Mouse (Mus musculus) heart, embryonic 12.5 days (tissue): ENCODE measurements around the gene Hsdl1. TPM values are rescaled to one million over a fixed set of nuclear protein-coding genes. Genes with fewer than 3 reads are reported as not detected.
A peak's percentile ranks its signal among the peaks of the same experiment; 100 is the strongest.

Experiments used
- ATAC-seq: fragments of 200-750 bp; cut with Nextera tagmentation; 2 replicates; pipeline ENCODE4 v1.8.0; 2017; ENCODE audit warnings: moderate TSS enrichment, moderate library complexity; ENCODE audit not compliant: insufficient number of reproducible peaks, low FRiP score
- H3K27ac ChIP-seq: fragments of 300-500 bp; sonication (generic); 2 replicates; pipeline ENCODE4 v1.5.1; 2016; ENCODE audit warnings: mild to moderate bottlenecking, moderate library complexity; ENCODE audit not compliant: poor library complexity, severe bottlenecking
- H3K27me3 ChIP-seq: fragments of 300-500 bp; sonication (generic); replicated peaks from 2 replicates; pipeline ENCODE4 v1.6.1; 2016; ENCODE audit warnings: mild to moderate bottlenecking, moderate library complexity
- H3K36me3 ChIP-seq: fragments of 300-500 bp; sonication (generic); 2 replicates; pipeline ENCODE4 v1.6.1; 2016; ENCODE audit warnings: mild to moderate bottlenecking, moderate library complexity
- H3K4me1 ChIP-seq: fragments of 300-500 bp; sonication (generic); replicated peaks from 2 replicates; pipeline ENCODE4 v1.6.1; 2016; ENCODE audit warnings: mild to moderate bottlenecking
- H3K4me2 ChIP-seq: fragments of 300-500 bp; sonication (generic); 2 replicates; pipeline ENCODE4 v1.6.1; 2016; ENCODE audit warnings: mild to moderate bottlenecking, moderate library complexity
- H3K4me3 ChIP-seq: fragments of 300-500 bp; sonication (generic); 2 replicates; pipeline ENCODE4 v1.5.1; 2016; ENCODE audit warnings: mild to moderate bottlenecking
- H3K9ac ChIP-seq: fragments of 300-500 bp; sonication (generic); 2 replicates; pipeline ENCODE4 v1.6.1; 2016; ENCODE audit warnings: mild to moderate bottlenecking, moderate library complexity
- H3K9me3 ChIP-seq: fragments of 300-500 bp; sonication (generic); replicated peaks from 2 replicates; pipeline ENCODE4 v1.6.1; 2016; ENCODE audit warnings: mild to moderate bottlenecking, moderate library complexity
- WGBS: fragments of 180-500 bp; shearing (Covaris S2); methylation state at CpG from one replicate; pipeline ENCODE4 v1.1.7; 2016; 5-methylcytosine and 5-hydroxymethylcytosine counted together
- polyA plus RNA-seq: library from polyadenylated mRNA; unstranded; fragments of >200 nt; fragmentation: Nextera tagmentation; extraction: Ambion mirVana; gene quantifications from 2 replicates; pipeline ENCODE4 v1.2.1, GENCODE M21; 2016

The Hsdl1 gene
- polyA plus RNA-seq, 1 experiment from 2014 or later, result 41.9 TPM

- H3K9me3 ChIP-seq, result no peaks in the 10 kb centered on the region
- H3K27me3 ChIP-seq, result no peaks in the 10 kb centered on the region
- H3K4me2 ChIP-seq, result no peak overlapping the region
- peaks cover 98% of the 10 kb centered on the region for H3K36me3 ChIP-seq
- H3K4me1 ChIP-seq, result peaks cover 14% of the 10 kb centered on the region; the same call in 1 of the 2 replicates
- no peak overlapping the region for H3K4me3 ChIP-seq
- 60% methylated on average over 9 of the region's 9 CpGs for WGBS
- H3K9ac ChIP-seq, result no peak overlapping the region
- H3K27ac ChIP-seq, result no peak overlapping the region
- peak; percentile 53; the same call in 1 of the 2 replicates for ATAC-seq
Measured at GRCm38 (mm10) chr8:119531973-119532372, 43.0 kb downstream of the Hsdl1 start.

GRCm38 (mm10) chr8:119531397-119531796 is 43.6 kb downstream of the Hsdl1 start:
- H3K4me2 ChIP-seq, result no peak overlapping the region
- no peaks in the 10 kb centered on the region for H3K27me3 ChIP-seq
- 91% methylated on average over 3 of the region's 3 CpGs for WGBS
- H3K36me3 ChIP-seq, result peaks cover 98% of the 10 kb centered on the region
- no peak overlapping the region for H3K4me3 ChIP-seq
- no peak for ATAC-seq
- no peak overlapping the region for H3K27ac ChIP-seq
- no peaks in the 10 kb centered on the region for H3K9me3 ChIP-seq
- H3K4me1 ChIP-seq, result peaks cover 14% of the 10 kb centered on the region; the same call in 1 of the 2 replicates
- no peak overlapping the region for H3K9ac ChIP-seq

- Histone ChIP-seq H3K9ac (no peak overlapping the region), H3K4me3 (no peak overlapping the region), H3K27me3 (no peaks in the 10 kb centered on the region), H3K9me3 (no peaks in the 10 kb centered on the region), H3K27ac (no peak overlapping the region), H3K36me3 (peaks cover 93% of the 10 kb centered on the region), H3K4me1 (peaks cover 14% of the 10 kb centered on the region; the same call in 1 of the 2 replicates), H3K4me2 (no peak overlapping the region)
- ATAC-seq, result no peak
- WGBS, result 63% methylated on average over 6 of the region's 6 CpGs
Measured at GRCm38 (mm10) chr8:119530937-119531336, 44.0 kb downstream of the Hsdl1 start.

GRCm38 (mm10) chr8:119528762-119529161 is 46.2 kb downstream of the Hsdl1 start:
- Histone ChIP-seq H3K9ac (no peak overlapping the region), H3K27me3 (no peaks in the 10 kb centered on the region), H3K4me3 (no peak overlapping the region), H3K27ac (no peak overlapping the region), H3K4me1 (peaks cover 14% of the 10 kb centered on the region; the same call in 1 of the 2 replicates), H3K9me3 (no peaks in the 10 kb centered on the region), H3K4me2 (no peak overlapping the region), H3K36me3 (peaks cover 92% of the 10 kb centered on the region)
- no peak for ATAC-seq
- 90% methylated on average over 7 of the region's 7 CpGs for WGBS

GRCm38 (mm10) chr8:119520102-119520501 is 54.9 kb downstream of the Hsdl1 start:
- no peak for ATAC-seq
- H3K27me3 ChIP-seq, result no peaks in the 10 kb centered on the region
- 74% methylated on average over 7 of the region's 7 CpGs for WGBS

GRCm38 (mm10) chr8:119516674-119517073 is 58.3 kb downstream of the Hsdl1 start:
- WGBS, result 54% methylated on average over 5 of the region's 5 CpGs
- no peak overlapping the region for H3K4me3 ChIP-seq
- peaks cover 99% of the 10 kb centered on the region for H3K36me3 ChIP-seq
- ATAC-seq, result no peak
- H3K4me2 ChIP-seq, result no peak overlapping the region
- H3K27ac ChIP-seq, result no peak overlapping the region
- H3K27me3 ChIP-seq, result no peaks in the 10 kb centered on the region
- H3K9ac ChIP-seq, result no peak overlapping the region
- no peaks in the 10 kb centered on the region for H3K9me3 ChIP-seq
- H3K4me1 ChIP-seq, result peaks cover 18% of the 10 kb centered on the region

More at GRCm38 (mm10) chr8:119520102-119520501, 54.9 kb downstream of the Hsdl1 start:
- Histone ChIP-seq H3K27ac (no peak overlapping the region), H3K4me3 (no peak overlapping the region), H3K36me3 (peaks cover 96% of the 10 kb centered on the region), H3K4me1 (peaks cover 17% of the 10 kb centered on the region), H3K9ac (no peak overlapping the region), H3K4me2 (no peak overlapping the region), H3K9me3 (no peaks in the 10 kb centered on the region)

- no peak for ATAC-seq
- H3K9ac ChIP-seq, result no peak overlapping the region
- no peak overlapping the region for H3K4me3 ChIP-seq
- no peak overlapping the region for H3K27ac ChIP-seq
- H3K4me2 ChIP-seq, result no peak overlapping the region
- peaks cover 22% of the 10 kb centered on the region for H3K4me1 ChIP-seq
- no peaks in the 10 kb centered on the region for H3K9me3 ChIP-seq
- 76% methylated on average over 3 of the region's 3 CpGs for WGBS
- no peaks in the 10 kb centered on the region for H3K27me3 ChIP-seq
- peaks cover 99% of the 10 kb centered on the region for H3K36me3 ChIP-seq
Measured at GRCm38 (mm10) chr8:119515767-119516166, 59.2 kb downstream of the Hsdl1 start.

- Histone ChIP-seq H3K9ac (no peak overlapping the region), H3K4me2 (no peak overlapping the region), H3K36me3 (peaks cover 98% of the 10 kb centered on the region), H3K27me3 (no peaks in the 10 kb centered on the region), H3K4me1 (peaks cover 19% of the 10 kb centered on the region), H3K9me3 (no peaks in the 10 kb centered on the region), H3K27ac (no peak overlapping the region), H3K4me3 (no peak overlapping the region)
- WGBS, result 86% methylated on average over 3 of the region's 3 CpGs
- ATAC-seq, result no peak
Measured at GRCm38 (mm10) chr8:119514940-119515339, 60.0 kb downstream of the Hsdl1 start.

GRCm38 (mm10) chr8:119513405-119513804 is 61.6 kb downstream of the Hsdl1 start:
- 85% methylated on average over 4 of the region's 4 CpGs for WGBS
- H3K36me3 ChIP-seq, result peaks cover 98% of the 10 kb centered on the region
- H3K9me3 ChIP-seq, result no peaks in the 10 kb centered on the region
- no peak overlapping the region for H3K27ac ChIP-seq
- H3K27me3 ChIP-seq, result no peaks in the 10 kb centered on the region
- peaks cover 5% of the 10 kb centered on the region; the same call in 1 of the 2 replicates for H3K4me1 ChIP-seq
- H3K4me2 ChIP-seq, result no peak overlapping the region
- no peak overlapping the region for H3K9ac ChIP-seq
- no peak overlapping the region for H3K4me3 ChIP-seq
- ATAC-seq, result no peak

Other genes starting within 250 kb of the Hsdl1 start
- gene Hsbp1, start 230.7 kb downstream of the Hsdl1 start, polyA plus RNA-seq, result 268 and 275 TPM in 2 replicates
- 19.3 and 20.1 TPM in 2 replicates for gene Mlycd, start 180.3 kb downstream of the Hsdl1 start, polyA plus RNA-seq
- 0.27 and 0.54 TPM in 2 replicates for gene Osgin1, start 141.1 kb downstream of the Hsdl1 start, polyA plus RNA-seq
- 0.71 and 0.75 TPM in 2 replicates for gene Necab2, start 128.5 kb downstream of the Hsdl1 start, polyA plus RNA-seq
- not detected in 2 replicates for gene Slc38a8, start 73.5 kb downstream of the Hsdl1 start, polyA plus RNA-seq
- gene Mbtps1, start 16.4 kb downstream of the Hsdl1 start, polyA plus RNA-seq, result 98.5 and 99.4 TPM in 2 replicates
- 0.18 and 0.23 TPM in 2 replicates for gene Dnaaf1, start 52 bp upstream of the Hsdl1 start, polyA plus RNA-seq
- 8.1 and 8.6 TPM in 2 replicates for gene Taf1c, start 30.0 kb upstream of the Hsdl1 start, polyA plus RNA-seq
- gene Adad2, start 37.6 kb upstream of the Hsdl1 start, polyA plus RNA-seq, result 0.09 TPM in 1 of 2 replicates, not detected in the other
- gene Kcng4, start 60.5 kb upstream of the Hsdl1 start, polyA plus RNA-seq, result not detected in 2 replicates
- gene Wfdc1, start 91.2 kb upstream of the Hsdl1 start, polyA plus RNA-seq, result 3.1 and 3.5 TPM in 2 replicates
- 0.33 and 0.38 TPM in 2 replicates for gene Atp2c2, start 124.8 kb upstream of the Hsdl1 start, polyA plus RNA-seq
- 14.6 and 14.8 TPM in 2 replicates for gene Tldc1, start 203.2 kb upstream of the Hsdl1 start, polyA plus RNA-seq